Mouse (Mus musculus): ENCODE measurements around the gene Ccdc103. TPM values are rescaled to one million over a fixed set of nuclear protein-coding genes. Genes with fewer than 3 reads are reported as not detected.

Gene Ccdc103
- 0.99 and 1.1 TPM in 2 replicates for polyA plus RNA-seq (2016; fragmentation: Nextera tagmentation; extraction: Ambion mirVana)

GRCm38 (mm10) chr11:102880585-102881313 lies at the start of gene Ccdc103, which contains the start of gene Eftud2:
Ccdc103 (plus strand) TSS chr11:102881204.
Eftud2 (minus strand) TSS chr11:102880985.
- Histone ChIP-seq H3K27ac (peak within 1 kb of the TSS; percentile 76), H3K27me3 (peaks cover 29% of the 10 kb centered on the region), H3K4me1 (replicated peaks) (peaks cover 16% of the 10 kb centered on the region), H3K9me3 (no peaks in the 10 kb centered on the region), H3K36me3 (peaks cover 23% of the 10 kb centered on the region), H3K4me3 (replicated peaks) (peak within 1 kb of the TSS; percentile 76), H3K4me2 (peak within 1 kb of the TSS; percentile 79), H3K9ac (replicated peaks) (peak within 1 kb of the TSS; percentile 80)
- WGBS, result under 1% methylated on average over 62 of the region's 62 CpGs
- peak; percentile 87 for ATAC-seq (ENCODE audit: insufficient number of reproducible peaks, insufficient read depth, low FRiP score, low TSS enrichment, low read depth)

GRCm38 (mm10) chr11:102832700-102833297 lies 48.2 kb upstream of the Ccdc103 start:
- ATAC-seq (ENCODE audit: insufficient number of reproducible peaks, insufficient read depth, low FRiP score, low TSS enrichment, low read depth), result no peak
- Histone ChIP-seq H3K36me3 (peaks cover 18% of the 10 kb centered on the region), H3K9ac (replicated peaks) (0 out of 2 replicates have a peak overlapping the region, but pooled peaks have one; percentile 28), H3K4me1 (replicated peaks) (0 out of 2 replicates have a peak, but pooled peaks cover 4% of the 10 kb centered on the region), H3K9me3 (no peaks in the 10 kb centered on the region), H3K27me3 (no peaks in the 10 kb centered on the region), H3K27ac (peak overlapping the region; percentile 54; the same call in 1 of the 2 replicates), H3K4me2 (no peak overlapping the region), H3K4me3 (replicated peaks) (no peak overlapping the region)
- 67% methylated on average over 18 of the region's 18 CpGs for whole genome bisulfite sequencing

GRCm38 (mm10) chr11:102834219-102834618 lies 46.8 kb upstream of the Ccdc103 start:
- Histone ChIP-seq H3K4me3 (replicated peaks) (no peak overlapping the region), H3K27me3 (no peaks in the 10 kb centered on the region), H3K4me1 (replicated peaks) (0 out of 2 replicates have a peak, but pooled peaks cover 4% of the 10 kb centered on the region), H3K9ac (replicated peaks) (no peak overlapping the region), H3K36me3 (peaks cover 32% of the 10 kb centered on the region), H3K27ac (no peak overlapping the region), H3K4me2 (no peak overlapping the region), H3K9me3 (no peaks in the 10 kb centered on the region)
- WGBS, result 91% methylated on average over 10 of the region's 10 CpGs
- no peak for ATAC-seq (ENCODE audit: insufficient number of reproducible peaks, insufficient read depth, low FRiP score, low TSS enrichment, low read depth)

GRCm38 (mm10) chr11:102835549-102835948 lies 45.5 kb upstream of the Ccdc103 start, which contains the start of gene Higd1b:
Higd1b (plus strand) TSS chr11:102835849.
- Histone ChIP-seq H3K9ac (replicated peaks) (no peak within 1 kb of the TSS), H3K36me3 (peaks cover 45% of the 10 kb centered on the region), H3K4me3 (replicated peaks) (no peak within 1 kb of the TSS), H3K27ac (no peak within 1 kb of the TSS), H3K4me2 (no peak within 1 kb of the TSS), H3K27me3 (no peaks in the 10 kb centered on the region), H3K9me3 (no peaks in the 10 kb centered on the region), H3K4me1 (replicated peaks) (0 out of 2 replicates have a peak, but pooled peaks cover 4% of the 10 kb centered on the region)
- no peak for ATAC-seq (ENCODE audit: insufficient number of reproducible peaks, insufficient read depth, low FRiP score, low TSS enrichment, low read depth)
- 67% methylated on average over 4 of the region's 4 CpGs for WGBS

- no peaks in the 10 kb centered on the region for H3K27me3 ChIP-seq
- H3K4me2 ChIP-seq, result no peak overlapping the region
- 89% methylated on average over 9 of the region's 9 CpGs for WGBS
- no peak for ATAC-seq (ENCODE audit: insufficient number of reproducible peaks, insufficient read depth, low FRiP score, low TSS enrichment, low read depth)
- 0 out of 2 replicates have a peak, but pooled peaks cover 4% of the 10 kb centered on the region for H3K4me1 ChIP-seq (replicated peaks)
- no peak overlapping the region for H3K27ac ChIP-seq
- H3K9ac ChIP-seq (replicated peaks), result no peak overlapping the region
- H3K36me3 ChIP-seq, result peaks cover 50% of the 10 kb centered on the region
- H3K4me3 ChIP-seq (replicated peaks), result no peak overlapping the region
- H3K9me3 ChIP-seq, result no peaks in the 10 kb centered on the region
These were observed 44.9 kb upstream of the Ccdc103 start for GRCm38 (mm10) chr11:102836146-102836545.

GRCm38 (mm10) chr11:102837385-102837784 lies 43.6 kb upstream of the Ccdc103 start:
- no peak overlapping the region for H3K4me3 ChIP-seq (replicated peaks)
- 0 out of 2 replicates have a peak, but pooled peaks cover 4% of the 10 kb centered on the region for H3K4me1 ChIP-seq (replicated peaks)
- no peak overlapping the region for H3K9ac ChIP-seq (replicated peaks)
- H3K27me3 ChIP-seq, result no peaks in the 10 kb centered on the region
- H3K36me3 ChIP-seq, result peaks cover 62% of the 10 kb centered on the region
- no peak overlapping the region for H3K4me2 ChIP-seq
- no peaks in the 10 kb centered on the region for H3K9me3 ChIP-seq
- WGBS, result 86% methylated on average over 1 of the region's 1 CpGs
- no peak for ATAC-seq (ENCODE audit: insufficient number of reproducible peaks, insufficient read depth, low FRiP score, low TSS enrichment, low read depth)
- no peak overlapping the region for H3K27ac ChIP-seq

- ATAC-seq (ENCODE audit: insufficient number of reproducible peaks, insufficient read depth, low FRiP score, low TSS enrichment, low read depth), result no peak
- Histone ChIP-seq H3K27me3 (no peaks in the 10 kb centered on the region), H3K4me2 (no peak overlapping the region), H3K36me3 (peaks cover 70% of the 10 kb centered on the region), H3K4me1 (replicated peaks) (0 out of 2 replicates have a peak, but pooled peaks cover under 1% of the 10 kb centered on the region), H3K27ac (no peak overlapping the region), H3K9ac (replicated peaks) (no peak overlapping the region), H3K9me3 (no peaks in the 10 kb centered on the region), H3K4me3 (replicated peaks) (no peak overlapping the region)
- 89% methylated on average over 2 of the region's 2 CpGs for WGBS
These were observed 42.9 kb upstream of the Ccdc103 start for GRCm38 (mm10) chr11:102838126-102838525.

GRCm38 (mm10) chr11:102838616-102839150 lies 42.3 kb upstream of the Ccdc103 start:
- Histone ChIP-seq H3K9me3 (no peaks in the 10 kb centered on the region), H3K4me3 (replicated peaks) (no peak overlapping the region), H3K36me3 (peaks cover 75% of the 10 kb centered on the region), H3K27me3 (no peaks in the 10 kb centered on the region), H3K4me2 (no peak overlapping the region), H3K27ac (no peak overlapping the region), H3K4me1 (replicated peaks) (no peaks in the 10 kb centered on the region), H3K9ac (replicated peaks) (no peak overlapping the region)
- WGBS, result 88% methylated on average over 9 of the region's 9 CpGs
- no peak for ATAC-seq (ENCODE audit: insufficient number of reproducible peaks, insufficient read depth, low FRiP score, low TSS enrichment, low read depth)

- no peak for ATAC-seq (ENCODE audit: insufficient number of reproducible peaks, insufficient read depth, low FRiP score, low TSS enrichment, low read depth)
- H3K9me3 ChIP-seq, result no peaks in the 10 kb centered on the region
- H3K36me3 ChIP-seq, result peaks cover 100% of the 10 kb centered on the region
- H3K27ac ChIP-seq, result no peak overlapping the region
- no peak overlapping the region for H3K4me2 ChIP-seq
- WGBS, result 72% methylated on average over 10 of the region's 10 CpGs
- no peaks in the 10 kb centered on the region for H3K4me1 ChIP-seq (replicated peaks)
- no peaks in the 10 kb centered on the region for H3K27me3 ChIP-seq
- no peak overlapping the region for H3K9ac ChIP-seq (replicated peaks)
- H3K4me3 ChIP-seq (replicated peaks), result no peak overlapping the region
These were observed 35.1 kb upstream of the Ccdc103 start for GRCm38 (mm10) chr11:102845926-102846325.

- no peak overlapping the region for H3K27ac ChIP-seq
- H3K27me3 ChIP-seq, result no peaks in the 10 kb centered on the region
- H3K9me3 ChIP-seq, result no peaks in the 10 kb centered on the region
- no peak overlapping the region for H3K4me3 ChIP-seq (replicated peaks)
- H3K9ac ChIP-seq (replicated peaks), result no peak overlapping the region
- H3K36me3 ChIP-seq, result peaks cover 91% of the 10 kb centered on the region
- 68% methylated on average over 5 of the region's 5 CpGs for WGBS
- H3K4me1 ChIP-seq (replicated peaks), result peaks cover 16% of the 10 kb centered on the region
- 0 out of 2 replicates have a peak, but pooled peaks have one; percentile 67 for ATAC-seq (ENCODE audit: insufficient number of reproducible peaks, insufficient read depth, low FRiP score, low TSS enrichment, low read depth)
- H3K4me2 ChIP-seq, result no peak overlapping the region
These were observed 29.1 kb upstream of the Ccdc103 start for GRCm38 (mm10) chr11:102851883-102852282.

GRCm38 (mm10) chr11:102853760-102854159 lies 27.2 kb upstream of the Ccdc103 start:
- Histone ChIP-seq H3K9ac (replicated peaks) (no peak overlapping the region), H3K9me3 (no peaks in the 10 kb centered on the region), H3K4me2 (no peak overlapping the region), H3K27ac (no peak overlapping the region), H3K27me3 (no peaks in the 10 kb centered on the region), H3K36me3 (peaks cover 90% of the 10 kb centered on the region), H3K4me1 (replicated peaks) (peaks cover 21% of the 10 kb centered on the region), H3K4me3 (replicated peaks) (no peak overlapping the region)
- no peak for ATAC-seq (ENCODE audit: insufficient number of reproducible peaks, insufficient read depth, low FRiP score, low TSS enrichment, low read depth)

Data from limb, embryonic 12.5 days (tissue).